Mouse (Mus musculus) mouse trophoblast stem cell (cell line): Measurements from ENCODE around the gene Ctso.

Experiments used
- in situ Hi-C, 2 experiments: fragments of 300-500 bp; cut with MseI, MboI; formaldehyde crosslinking; loops; 2 replicates in 1 of 2; 3 replicates in 1 of 2; pipeline ENCODE4 v1.15.1; 2025

Gene Ctso

GRCm38 (mm10) chr3:81932141-81933101 lies at the start of gene Ctso:
Gene Ctso, plus strand, starts transcription at chr3:81932601.
- in situ Hi-C loops: no loop called here

- in situ Hi-C loops: no loop called here
Measured at GRCm38 (mm10) chr3:81883916-81884315, 48.5 kb upstream of the Ctso start.

- in situ Hi-C loops: no loop called here
Measured at GRCm38 (mm10) chr3:81885566-81885965, 46.8 kb upstream of the Ctso start.

- in situ Hi-C loops: no loop called here
Measured at GRCm38 (mm10) chr3:81889137-81889536, 43.3 kb upstream of the Ctso start.

GRCm38 (mm10) chr3:81910286-81911036 lies 21.9 kb upstream of the Ctso start:
- in situ Hi-C loops: no loop called here

- in situ Hi-C loops: no loop called here
Measured at GRCm38 (mm10) chr3:81916030-81916686, 16.2 kb upstream of the Ctso start.

GRCm38 (mm10) chr3:81917354-81917935 lies 15.0 kb upstream of the Ctso start:
- in situ Hi-C loops: no loop called here

GRCm38 (mm10) chr3:81918215-81918614 lies 14.2 kb upstream of the Ctso start:
- in situ Hi-C loops: no loop called here

GRCm38 (mm10) chr3:81919681-81920080 lies 12.7 kb upstream of the Ctso start:
- in situ Hi-C loops: no loop called here

GRCm38 (mm10) chr3:81922910-81923309 lies 9.5 kb upstream of the Ctso start:
- in situ Hi-C loops: no loop called here

- in situ Hi-C loops: no loop called here
Measured at GRCm38 (mm10) chr3:81924931-81925330, 7.5 kb upstream of the Ctso start.

- in situ Hi-C loops: no loop called here
Measured at GRCm38 (mm10) chr3:81925856-81926255, 6.5 kb upstream of the Ctso start.

GRCm38 (mm10) chr3:81926764-81927325 lies 5.6 kb upstream of the Ctso start:
- in situ Hi-C loops: no loop called here

GRCm38 (mm10) chr3:81929073-81929472 lies 3.3 kb upstream of the Ctso start:
- in situ Hi-C loops: no loop called here

GRCm38 (mm10) chr3:81931695-81932094 lies 706 bp upstream of the Ctso start:
- in situ Hi-C loops: no loop called here

GRCm38 (mm10) chr3:81933348-81933747 lies 947 bp downstream of the Ctso start:
- in situ Hi-C loops: no loop called here

- in situ Hi-C loops: no loop called here
Measured at GRCm38 (mm10) chr3:81938924-81939323, 6.5 kb downstream of the Ctso start.

GRCm38 (mm10) chr3:81942341-81942740 lies 9.9 kb downstream of the Ctso start:
- in situ Hi-C loops: no loop called here

GRCm38 (mm10) chr3:81943097-81943496 lies 10.7 kb downstream of the Ctso start:
- in situ Hi-C loops: no loop called here

- in situ Hi-C loops: no loop called here
Measured at GRCm38 (mm10) chr3:81944851-81945393, 12.5 kb downstream of the Ctso start.

- in situ Hi-C loops: no loop called here
Measured at GRCm38 (mm10) chr3:81949048-81949447, 16.6 kb downstream of the Ctso start.
